Mouse (Mus musculus): Measurements from ENCODE around the gene Bcs1l. TPM values are rescaled to one million over a fixed set of nuclear protein-coding genes. Genes with fewer than 3 reads are reported as not detected.

Bcs1l gene
- total RNA-seq, 2 experiments from 2014 or later = 20.6 to 21.5 TPM

Small RNAs within 50 kb of the gene (microRNA-seq; reads per million reads assigned to microRNA genes)
- 0 reads per million in 2 experiments for gene Gm25035

Other genes with a start within 250 kb of the Bcs1l start
- gene Catip, start 226.2 kb upstream of the Bcs1l start, total RNA-seq (2021) = 1 to 10 TPM; 1.2 to 1.7 TPM
- 1 to 10 TPM; 2.0 to 3.0 TPM for gene Slc11a1, start 213.1 kb upstream of the Bcs1l start, total RNA-seq (2021)
- gene Ctdsp1, start 196.8 kb upstream of the Bcs1l start, total RNA-seq (2021) = 10 to 100 TPM; 23.8 to 27.2 TPM
- gene Vil1, start 178.9 kb upstream of the Bcs1l start, total RNA-seq (2021) = 1 to 10 TPM in 1 of 2 experiments, under 1 TPM in 1; 0.31 to 1.2 TPM
- gene Cnot9, start 82.2 kb upstream of the Bcs1l start, total RNA-seq (2021) = 10 to 100 TPM; 37.2 to 38.1 TPM
- 10 to 100 TPM; 15.1 to 17.3 TPM for gene Plcd4, start 45.4 kb upstream of the Bcs1l start, total RNA-seq (2021)
- gene Usp37, start 44.0 kb upstream of the Bcs1l start, total RNA-seq (2021) = 10 to 100 TPM; 18.1 to 21.9 TPM
- gene Zfp142, start within 50 bp of the Bcs1l start, total RNA-seq (2021) = 10 to 100 TPM; 24.8 TPM
- gene Rnf25, start 13.1 kb downstream of the Bcs1l start, total RNA-seq (2021) = 10 to 100 TPM; 48.9 to 60.6 TPM
- gene Stk36, start 13.2 kb downstream of the Bcs1l start, total RNA-seq (2021) = 10 to 100 TPM in 1 of 2 experiments, 1 to 10 TPM in 1; 8.4 to 11.4 TPM
- gene Ttll4, start 73.5 kb downstream of the Bcs1l start, total RNA-seq (2021) = 10 to 100 TPM; 30.7 to 31.7 TPM
- 1 to 10 TPM in 1 of 2 experiments, under 1 TPM in 1; 0.33 to 1.6 TPM for gene Cyp27a1, start 125.3 kb downstream of the Bcs1l start, total RNA-seq (2021)
- not detected for gene Prkag3, start 160.9 kb downstream of the Bcs1l start, total RNA-seq (2021)
- 1 to 10 TPM in 1 of 2 experiments, under 1 TPM in 1; 0.75 to 1.3 TPM for gene Wnt6, start 183.6 kb downstream of the Bcs1l start, total RNA-seq (2021)
- 1 to 10 TPM; 1.1 to 1.2 TPM for gene Wnt10a, start 203.2 kb downstream of the Bcs1l start, total RNA-seq (2021)

All from layer of hippocampus, postnatal 10 days (tissue).